Mouse (Mus musculus) olfactory bulb, adult 2 months (tissue): Measurements from ENCODE around the gene Agr2. TPM values are rescaled to one million over a fixed set of nuclear protein-coding genes. Genes with fewer than 3 reads are reported as not detected.

Experiments
- H3K27ac ChIP-seq: fragments of 200-500 bp; 2 replicates; pipeline ENCODE4 v1.5.1; 2012; ENCODE audit warnings: low read depth, low read length; ENCODE audit not compliant: insufficient read depth
- H3K4me1 ChIP-seq: fragments of 200-500 bp; 2 replicates; pipeline ENCODE4 v1.6.1; 2012; ENCODE audit warnings: low read length; ENCODE audit not compliant: control insufficient read depth, insufficient read depth
- H3K4me3 ChIP-seq: fragments of 200-500 bp; 2 replicates; pipeline ENCODE4 v1.5.1; 2012; ENCODE audit warnings: mild to moderate bottlenecking, low read depth, low read length, moderate library complexity; ENCODE audit not compliant: insufficient read depth
- CTCF ChIP-seq: fragments of 200-500 bp; IDR thresholded peaks from 2 replicates; pipeline ENCODE4 v1.5.1; 2012; ENCODE audit warnings: low read depth, mild to moderate bottlenecking, low read length, moderate library complexity; ENCODE audit not compliant: insufficient read depth
- POLR2A ChIP-seq: fragments of 200-500 bp; IDR thresholded peaks from 2 replicates; pipeline ENCODE4 v1.6.1; 2012; ENCODE audit warnings: mild to moderate bottlenecking, low read depth, low read length, moderate library complexity; ENCODE audit not compliant: insufficient read depth
- WGBS: fragments of 180-500 bp; shearing (Covaris S2); methylation state at CpG from one replicate; pipeline ENCODE4 v1.1.7; 2018; 5-methylcytosine and 5-hydroxymethylcytosine counted together
- polyA plus RNA-seq: library from polyadenylated mRNA; stranded (reverse); fragments of >200 nt; gene quantifications from 2 replicates; pipeline ENCODE4 v1.2.4, GENCODE M21; 2012; ENCODE audit warnings: low replicate concordance; ENCODE audit not compliant: missing spikeins, insufficient read depth, insufficient read length

Agr2 gene
- polyA plus RNA-seq, 1 experiment = not detected

- TF ChIP-seq CTCF (no peak), POLR2A (no peak)
- H3K27ac ChIP-seq = no peak overlapping the region
- peaks cover 2% of the 10 kb centered on the region; the same call in 1 of the 2 replicates for H3K4me1 ChIP-seq
- 96% methylated on average over 9 of the region's 9 CpGs for WGBS
- H3K4me3 ChIP-seq = no peak overlapping the region
These were observed 9.2 kb upstream of the Agr2 start for GRCm38 (mm10) chr12:35983472-35983871.

GRCm38 (mm10) chr12:35984743-35985142, 8.0 kb upstream of the Agr2 start:
- WGBS = 88% methylated on average over 5 of the region's 5 CpGs
- Histone ChIP-seq H3K27ac (no peak overlapping the region), H3K4me3 (no peak overlapping the region), H3K4me1 (peaks cover 2% of the 10 kb centered on the region; the same call in 1 of the 2 replicates)
- TF ChIP-seq CTCF (no peak), POLR2A (no peak)

- H3K4me3 ChIP-seq = no peak overlapping the region
- TF ChIP-seq POLR2A = no peak
- no peak for TF ChIP-seq CTCF
- H3K27ac ChIP-seq = no peak overlapping the region
- WGBS = 86% methylated on average over 3 of the region's 3 CpGs
- H3K4me1 ChIP-seq = peaks cover 3% of the 10 kb centered on the region; the same call in 1 of the 2 replicates
These were observed 876 bp downstream of the Agr2 start for GRCm38 (mm10) chr12:35993583-35993982.

GRCm38 (mm10) chr12:35994098-35994497, 1.4 kb downstream of the Agr2 start:
- TF ChIP-seq CTCF = no peak
- no peak for TF ChIP-seq POLR2A
- H3K27ac ChIP-seq = no peak overlapping the region
- H3K4me1 ChIP-seq = peaks cover 3% of the 10 kb centered on the region; the same call in 1 of the 2 replicates

GRCm38 (mm10) chr12:35995799-35996198, 3.1 kb downstream of the Agr2 start:
- Histone ChIP-seq H3K27ac (no peak overlapping the region), H3K4me1 (peaks cover 3% of the 10 kb centered on the region; the same call in 1 of the 2 replicates), H3K4me3 (no peak overlapping the region)
- WGBS = 47% methylated on average over 5 of the region's 5 CpGs
- no peak for TF ChIP-seq POLR2A
- TF ChIP-seq CTCF = no peak

More at GRCm38 (mm10) chr12:35994098-35994497, 1.4 kb downstream of the Agr2 start:
- no peak overlapping the region for H3K4me3 ChIP-seq

- Histone ChIP-seq H3K4me3 (no peak overlapping the region), H3K4me1 (no peaks in the 10 kb centered on the region), H3K27ac (no peak overlapping the region)
- no peak for TF ChIP-seq CTCF
- TF ChIP-seq POLR2A = no peak
- WGBS = 90% methylated on average over 4 of the region's 4 CpGs
These were observed 12.0 kb downstream of the Agr2 start for GRCm38 (mm10) chr12:36004714-36005113.

GRCm38 (mm10) chr12:36007581-36007980, 14.9 kb downstream of the Agr2 start:
- TF ChIP-seq POLR2A (no peak), CTCF (no peak)
- H3K4me1 ChIP-seq = no peaks in the 10 kb centered on the region
- no peak overlapping the region for H3K4me3 ChIP-seq
- WGBS = 97% methylated on average over 2 of the region's 2 CpGs
- H3K27ac ChIP-seq = no peak overlapping the region

GRCm38 (mm10) chr12:36008364-36009047, 15.8 kb downstream of the Agr2 start:
- Histone ChIP-seq H3K4me1 (no peaks in the 10 kb centered on the region), H3K4me3 (no peak overlapping the region), H3K27ac (no peak overlapping the region)
- TF ChIP-seq POLR2A (no peak), CTCF (no peak)
- WGBS = 81% methylated on average over 6 of the region's 6 CpGs

- WGBS = 69% methylated on average over 7 of the region's 7 CpGs
- Histone ChIP-seq H3K4me3 (no peak overlapping the region), H3K27ac (no peak overlapping the region), H3K4me1 (no peaks in the 10 kb centered on the region)
- no peak for TF ChIP-seq POLR2A
- no peak for TF ChIP-seq CTCF
These were observed 20.7 kb downstream of the Agr2 start for GRCm38 (mm10) chr12:36013216-36013910.

- TF ChIP-seq CTCF (no peak), POLR2A (no peak)
- Histone ChIP-seq H3K4me1 (no peaks in the 10 kb centered on the region), H3K4me3 (no peak overlapping the region), H3K27ac (no peak overlapping the region)
- 88% methylated on average over 2 of the region's 2 CpGs for WGBS
These were observed 25.1 kb downstream of the Agr2 start for GRCm38 (mm10) chr12:36017791-36018190.
